Mouse (Mus musculus) left cerebral cortex, adult 18-20 months (tissue): Measurements from ENCODE around the gene Kirrel2. TPM values are rescaled to one million over a fixed set of nuclear protein-coding genes. Genes with fewer than 3 reads are reported as not detected.

ENCODE experiments used
- DNase-seq, 2 experiments: peaks; one replicate each; pipeline ENCODE4 v3.0.0; 2021 to 2022; ENCODE audit warnings: low spot score in 2 of 2, mixed read lengths in 1 of 2
- total RNA-seq, 2 experiments: library from RNA; stranded (reverse); gene quantifications; 2 replicates each; pipeline ENCODE4 v1.2.3; 2021

The Kirrel2 gene
- total RNA-seq, 2 experiments from 2014 or later, result 8.2 to 8.3 TPM

DNA sequence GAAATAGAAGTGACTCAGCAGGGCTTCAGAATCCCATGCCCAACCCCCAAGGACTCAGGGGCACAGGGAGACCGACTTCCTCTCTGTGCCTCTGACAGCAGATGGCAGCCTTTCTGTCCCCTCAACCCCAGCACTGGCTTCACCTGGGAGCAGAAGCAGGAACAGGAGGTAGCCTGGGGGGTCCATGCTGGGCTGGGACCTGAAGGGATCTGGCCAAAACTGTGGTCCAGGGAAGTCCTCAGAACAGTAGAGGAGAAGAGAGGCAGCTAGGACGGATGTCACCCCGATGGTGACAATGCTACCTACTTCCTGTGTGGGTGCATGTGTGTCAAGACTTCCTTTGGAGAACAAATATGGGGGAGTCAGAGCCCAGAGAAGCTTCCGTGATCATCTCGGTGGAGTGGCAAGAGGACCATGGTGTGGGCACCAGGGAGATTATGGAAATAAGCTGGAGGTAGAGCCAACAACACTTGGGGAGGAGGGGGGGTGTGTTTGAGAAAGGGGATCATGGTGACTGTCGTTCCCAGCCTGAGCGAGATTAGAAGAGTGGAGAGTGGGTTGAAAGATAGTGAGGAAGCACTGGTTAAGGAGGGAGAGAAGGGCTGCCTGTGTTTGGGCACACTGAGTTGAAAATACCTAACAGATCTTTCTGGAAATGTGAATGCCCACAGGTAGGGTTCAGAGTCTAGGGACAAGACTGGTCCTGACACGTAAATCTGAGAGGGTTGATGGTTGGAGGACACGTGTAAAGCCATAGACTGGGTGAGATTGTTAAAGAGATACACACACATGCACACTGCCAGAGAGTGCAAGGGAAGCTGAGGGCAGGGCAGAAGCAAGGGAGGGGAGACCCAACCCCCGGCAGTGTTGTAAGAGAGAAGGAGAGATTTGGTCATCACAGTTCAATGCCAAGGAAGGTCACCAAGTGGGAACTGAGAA is 37.7 kb downstream of the Kirrel2 start, which contains the start of gene Hcst:
Hcst (minus strand) TSS at position 294 of the 939 bp plus-strand sequence.
- DNase-seq, result no peak

DNA sequence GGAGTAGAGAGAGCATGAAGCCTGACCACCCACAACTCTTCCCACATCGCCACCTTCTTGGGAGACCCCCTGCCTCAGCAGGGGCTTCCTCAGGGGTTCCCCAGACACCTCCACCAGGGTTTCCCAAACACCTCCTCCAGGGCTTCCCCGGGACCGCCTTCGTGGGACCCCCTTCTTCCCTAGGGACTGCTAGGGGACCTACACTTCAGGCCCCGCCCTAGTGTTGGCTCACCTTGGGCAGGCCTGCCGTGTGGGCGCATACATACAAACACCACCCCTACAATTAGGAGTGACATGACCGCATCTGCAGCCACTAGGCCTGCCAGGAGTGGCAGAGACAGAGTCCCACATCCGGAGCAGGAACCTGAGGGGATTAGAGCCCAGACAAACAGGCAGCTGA is 39.6 kb downstream of the Kirrel2 start:
- DNase-seq, result no peak

DNA sequence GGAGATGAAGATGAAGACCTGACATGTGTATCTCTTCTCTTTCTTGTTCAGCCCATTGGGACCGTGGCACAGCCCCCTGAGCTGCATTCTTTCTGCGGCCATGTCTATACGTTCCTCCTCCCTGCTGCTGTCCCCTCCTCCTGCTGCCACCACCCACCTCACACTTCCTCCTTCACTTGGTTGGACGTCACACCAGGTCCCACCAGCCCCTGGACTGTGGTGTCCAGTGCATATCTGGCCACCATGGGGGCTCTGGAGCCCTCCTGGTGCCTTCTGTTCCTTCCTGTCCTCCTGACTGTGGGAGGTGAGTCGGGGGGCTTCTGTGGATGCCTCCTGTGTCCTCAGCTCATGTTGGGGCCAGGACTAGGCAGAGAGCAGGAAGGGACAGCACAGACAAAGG is 43.9 kb downstream of the Kirrel2 start, which contains the start of gene Tyrobp:
Tyrobp (plus strand) TSS at position 165 of the 400 bp plus-strand sequence.
- no peak for DNase-seq

DNA sequence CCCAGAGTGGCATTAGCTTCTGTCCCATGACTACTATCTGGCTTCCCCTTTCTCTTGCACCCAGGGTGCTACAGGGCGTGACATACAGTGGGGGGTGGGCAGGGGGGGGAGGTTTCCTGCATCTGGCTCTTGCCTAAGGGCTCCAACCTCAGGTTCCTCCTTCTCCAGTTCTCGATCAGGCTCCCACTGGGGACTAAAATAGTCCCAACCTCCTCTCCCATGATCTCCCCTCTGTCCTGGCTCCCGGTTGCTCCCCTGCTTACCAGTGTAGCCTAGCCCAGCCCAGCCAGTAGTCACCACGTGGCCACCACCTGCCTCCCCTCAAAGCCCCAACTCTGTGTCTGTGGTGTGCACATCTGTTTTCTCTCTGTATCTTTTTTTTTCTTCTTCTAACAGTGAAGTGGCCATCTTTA is 44.7 kb downstream of the Kirrel2 start:
- DNase-seq, result no peak

DNA sequence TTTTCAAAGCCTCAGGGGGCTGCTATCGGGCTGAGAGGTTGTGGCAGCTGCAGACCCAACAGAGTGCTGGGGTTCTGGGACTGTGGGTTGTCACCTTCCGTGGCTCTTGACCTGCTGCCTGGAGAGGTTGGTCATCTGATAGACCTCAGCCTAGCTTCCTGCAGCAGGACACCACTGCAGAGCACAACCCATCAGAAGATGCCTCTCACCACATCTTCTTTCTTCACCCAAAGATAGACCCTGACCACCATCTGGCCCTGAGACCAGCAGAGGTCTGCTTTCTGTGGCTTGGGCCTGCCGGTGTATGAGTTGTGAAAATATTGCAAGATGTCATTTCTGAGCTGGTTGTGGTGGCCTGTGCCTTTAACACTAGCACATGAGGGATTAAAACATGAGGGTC is 46.5 kb downstream of the Kirrel2 start:
- no peak for DNase-seq

DNA sequence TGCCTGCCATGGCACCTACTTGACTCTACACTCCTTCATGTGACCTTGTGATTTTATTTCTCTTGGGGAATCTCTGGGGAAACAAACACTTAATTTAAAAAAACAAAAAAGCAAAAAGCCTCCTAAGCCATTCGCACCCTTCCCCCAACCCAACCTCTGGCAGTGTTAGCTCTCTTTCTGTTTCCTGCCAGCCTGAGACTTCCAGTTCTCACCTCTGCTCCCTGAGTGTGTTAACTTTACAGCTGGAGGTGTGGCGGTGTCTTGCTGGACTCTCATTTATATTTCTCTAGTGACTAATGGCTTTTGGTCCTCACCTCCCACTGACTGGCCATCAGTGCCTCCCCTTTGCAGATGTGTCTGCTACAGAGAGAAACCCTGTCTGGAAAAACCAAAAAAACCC is 47.7 kb downstream of the Kirrel2 start:
- no peak for DNase-seq

DNA sequence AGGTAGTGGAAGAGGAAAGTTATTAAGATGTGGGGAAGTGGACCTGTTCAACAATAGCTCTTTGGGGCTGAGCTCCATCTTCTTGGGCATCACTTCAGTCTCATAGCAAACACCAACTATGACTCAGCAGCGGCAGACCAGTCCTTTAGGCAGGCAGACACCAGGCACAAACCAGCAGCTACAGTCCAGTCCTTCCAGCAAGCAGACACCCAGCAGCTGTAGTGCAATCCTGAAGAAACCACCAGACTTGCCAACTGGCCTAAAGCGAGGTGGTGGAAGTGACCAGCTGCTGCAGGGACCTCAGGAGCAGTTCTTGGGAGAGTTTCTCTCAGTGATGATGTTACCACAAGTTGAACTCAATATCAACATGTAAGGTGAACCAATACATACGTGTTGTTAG is 48.9 kb downstream of the Kirrel2 start:
- DNase-seq, result no peak

DNA sequence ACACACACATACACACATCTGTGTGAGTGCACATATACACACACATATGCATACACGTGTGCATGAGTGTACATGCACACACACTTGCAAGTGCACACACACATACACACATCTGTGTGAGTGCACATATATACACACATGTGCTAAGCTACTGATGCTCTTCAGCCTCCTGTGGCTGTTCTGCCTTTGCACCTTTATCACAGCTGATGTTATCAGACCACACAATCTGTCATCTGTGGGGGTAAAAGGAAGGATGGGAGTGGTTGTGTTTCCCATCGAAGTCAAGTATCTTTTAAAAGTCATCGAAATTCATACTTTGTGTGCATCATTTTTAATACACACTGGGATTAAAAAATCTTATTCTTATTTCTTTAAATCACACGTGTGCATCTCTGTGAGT is 55.1 kb downstream of the Kirrel2 start:
- no peak for DNase-seq

DNA sequence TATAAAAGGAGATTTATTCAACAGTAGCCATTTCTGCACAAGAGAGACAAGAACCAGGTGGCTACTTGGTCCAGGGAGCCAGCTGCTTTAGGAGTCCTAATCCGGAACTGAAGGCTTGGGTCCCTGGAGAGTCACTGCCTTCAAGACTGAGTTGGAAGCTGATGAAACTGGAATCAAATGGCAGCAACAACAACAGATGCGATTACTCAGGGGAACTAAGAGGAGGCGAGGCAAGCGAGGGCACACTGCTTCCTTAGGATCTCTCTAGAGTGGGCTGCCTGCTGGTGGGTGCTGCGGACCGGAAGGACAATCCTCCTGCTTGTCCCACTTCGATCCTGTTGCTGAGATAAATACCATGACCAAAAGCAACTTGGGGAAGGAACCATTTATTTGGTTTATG is 57.8 kb downstream of the Kirrel2 start:
- DNase-seq, result no peak

Other genes with a start within 250 kb of the Kirrel2 start
- gene Polr2i, start 225.7 kb downstream of the Kirrel2 start, total RNA-seq, result 10 to 100 TPM; 58.0 to 60.0 TPM
- 100 to 1,000 TPM; 127 to 141 TPM for gene Tbcb, start 225.4 kb downstream of the Kirrel2 start, total RNA-seq
- gene Ovol3, start 222.0 kb downstream of the Kirrel2 start, total RNA-seq, result not detected
- gene Thap8, start 177.6 kb downstream of the Kirrel2 start, total RNA-seq, result under 1 TPM; 0.26 to 0.37 TPM
- gene Wdr62, start 177.3 kb downstream of the Kirrel2 start, total RNA-seq, result 1 to 10 TPM; 1.1 to 1.9 TPM
- 100 to 1,000 TPM; 443 to 457 TPM for gene Clip3, start 166.0 kb downstream of the Kirrel2 start, total RNA-seq
- gene Alkbh6, start 149.0 kb downstream of the Kirrel2 start, total RNA-seq, result 10 to 100 TPM; 67.0 to 68.5 TPM
- 10 to 100 TPM; 13.8 to 15.6 TPM for gene Syne4, start 142.9 kb downstream of the Kirrel2 start, total RNA-seq
- under 1 TPM; 0.35 to 0.56 TPM for gene E130208F15Rik, start 135.9 kb downstream of the Kirrel2 start, total RNA-seq
- 1 to 10 TPM; 6.4 to 7.5 TPM for gene Sdhaf1, start 133.8 kb downstream of the Kirrel2 start, total RNA-seq
- gene Lrfn3, start 94.9 kb downstream of the Kirrel2 start, total RNA-seq, result 10 to 100 TPM; 33.5 to 36.4 TPM
- 10 to 100 TPM; 29.8 to 30.7 TPM for gene Tyrobp, start 43.9 kb downstream of the Kirrel2 start, total RNA-seq
- gene Hcst, start 37.8 kb downstream of the Kirrel2 start, total RNA-seq, result 1 to 10 TPM in 1 of 2 experiments, not detected in 1; 1.8 TPM
- gene Nfkbid, start 36.0 kb downstream of the Kirrel2 start, total RNA-seq, result 1 to 10 TPM; 3.9 to 4.1 TPM
- 1,000 to 10,000 TPM; 1,233 to 1,333 TPM for gene Aplp1, start 12.2 kb downstream of the Kirrel2 start, total RNA-seq
- under 1 TPM; 0.44 to 0.52 TPM for gene Nphs1, start 625 bp upstream of the Kirrel2 start, total RNA-seq
- not detected for gene Prodh2, start 35.9 kb upstream of the Kirrel2 start, total RNA-seq
- gene Arhgap33, start 77.4 kb upstream of the Kirrel2 start, total RNA-seq, result 100 to 1,000 TPM; 179 to 187 TPM
- gene Hspb6, start 94.5 kb upstream of the Kirrel2 start, total RNA-seq, result 1 to 10 TPM; 3.7 to 4.3 TPM
- gene Proser3, start 94.6 kb upstream of the Kirrel2 start, total RNA-seq, result 1 to 10 TPM; 3.8 TPM
- 10 to 100 TPM; 56.8 to 60.4 TPM for gene Lin37, start 102.1 kb upstream of the Kirrel2 start, total RNA-seq
- 10 to 100 TPM; 64.4 to 71.5 TPM for gene U2af1l4, start 105.6 kb upstream of the Kirrel2 start, total RNA-seq
- gene Gm49396, start 105.7 kb upstream of the Kirrel2 start, total RNA-seq, result 1 to 10 TPM; 7.5 to 8.1 TPM
- gene Psenen, start 105.9 kb upstream of the Kirrel2 start, total RNA-seq, result 10 to 100 TPM; 87.7 to 94.4 TPM
- 1 to 10 TPM; 2.9 to 4.7 TPM for gene Igflr1, start 107.7 kb upstream of the Kirrel2 start, total RNA-seq
- 10 to 100 TPM; 40.0 to 48.4 TPM for gene Kmt2b, start 131.0 kb upstream of the Kirrel2 start, total RNA-seq
- not detected for gene Zbtb32, start 141.2 kb upstream of the Kirrel2 start, total RNA-seq
- gene Upk1a, start 155.2 kb upstream of the Kirrel2 start, total RNA-seq, result under 1 TPM; 0.26 to 0.70 TPM
- 100 to 1,000 TPM; 606 to 625 TPM for gene Cox6b1, start 168.5 kb upstream of the Kirrel2 start, total RNA-seq
- gene Etv2, start 178.2 kb upstream of the Kirrel2 start, total RNA-seq, result not detected
- gene Rbm42, start 192.6 kb upstream of the Kirrel2 start, total RNA-seq, result 10 to 100 TPM; 66.6 to 79.5 TPM
- gene Haus5, start 207.3 kb upstream of the Kirrel2 start, total RNA-seq, result 1 to 10 TPM; 5.2 to 7.6 TPM
- gene Pmis2, start 213.9 kb upstream of the Kirrel2 start, total RNA-seq, result not detected
- gene 2200002J24Rik, start 241.2 kb upstream of the Kirrel2 start, total RNA-seq, result not detected